Mouse (Mus musculus) heart, adult 18-20 months (tissue): ENCODE measurements at regions not wholly inside any gene's neighbourhood (a gene's known extent, or its start where the extent isn't known, plus 50 kb on each side); places are given as distances from the start of the nearest gene placed in this dataset.
"Not testable (repeated sequence)": the region's sequence is repeated elsewhere in the genome, so short reads cannot be mapped to it uniquely, and the experiment has no call there.

Experiments
- DNase-seq, 2 experiments: peaks; one replicate each; pipeline ENCODE4 v3.0.0; 2021 to 2022; ENCODE audit warnings: mixed read lengths in 1 of 2

DNA sequence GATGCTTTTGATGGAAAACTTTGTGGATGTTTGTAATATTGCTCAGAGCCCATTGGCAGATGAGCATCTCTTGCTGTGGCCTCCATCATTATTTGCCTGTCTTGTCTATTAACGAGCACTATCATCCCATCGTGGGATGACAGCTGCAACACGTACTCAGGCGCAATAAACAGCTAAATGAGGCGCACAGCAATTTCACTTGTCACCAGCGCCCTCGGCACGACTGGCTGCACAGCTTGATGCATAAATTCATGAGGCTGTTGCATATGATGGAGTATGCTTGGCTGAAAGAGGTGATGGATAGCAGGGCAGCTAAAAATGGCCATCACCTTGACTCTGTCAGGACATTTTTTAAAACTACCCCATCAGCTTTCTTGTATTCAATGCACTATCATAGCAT, 853.1 kb upstream of the Pou3f2 start:
- no peak for DNase-seq

DNA sequence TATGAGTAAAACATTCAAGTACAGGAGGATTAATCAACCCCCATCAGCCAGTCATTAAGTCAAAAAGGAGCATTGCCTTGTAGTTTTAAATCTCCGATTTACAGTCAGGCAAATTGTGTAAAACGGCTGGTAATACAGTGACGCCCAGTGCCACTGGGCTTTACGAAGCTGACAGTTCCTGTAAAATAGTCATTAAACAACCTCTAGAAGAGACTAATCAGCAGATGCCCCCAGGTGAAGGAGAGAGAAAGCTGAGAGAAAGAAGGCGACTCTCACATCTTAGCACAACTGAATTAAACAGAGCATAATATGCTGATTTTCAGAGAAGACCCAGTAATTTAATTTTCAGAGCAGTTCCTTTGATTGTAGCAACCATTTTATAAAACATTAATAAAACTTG, 850.3 kb upstream of the Pou3f2 start:
- DNase-seq = no peak

- no peak for DNase-seq
Observed at GRCm38 (mm10) chr4:23300617-23301016, 812.5 kb upstream of the Pou3f2 start.

DNA sequence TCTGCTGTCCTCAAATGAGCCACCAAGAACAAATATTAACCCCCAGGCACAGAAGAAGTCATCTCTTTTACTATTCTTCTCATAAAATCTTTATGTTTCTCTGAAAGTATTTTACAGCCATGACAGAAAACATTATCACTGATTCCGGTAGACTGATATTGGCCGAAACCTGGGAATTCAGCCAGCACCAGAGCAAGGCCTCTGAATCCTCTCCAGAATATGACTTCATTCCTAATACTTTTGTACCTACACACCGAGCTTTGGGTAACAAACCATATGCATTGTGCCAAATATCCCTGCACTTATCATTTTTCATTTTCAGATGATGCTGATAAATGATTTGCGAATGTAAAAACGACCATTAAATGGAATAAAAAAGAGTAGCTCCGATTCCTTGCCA, 791.9 kb upstream of the Pou3f2 start:
- no peak for DNase-seq

DNA sequence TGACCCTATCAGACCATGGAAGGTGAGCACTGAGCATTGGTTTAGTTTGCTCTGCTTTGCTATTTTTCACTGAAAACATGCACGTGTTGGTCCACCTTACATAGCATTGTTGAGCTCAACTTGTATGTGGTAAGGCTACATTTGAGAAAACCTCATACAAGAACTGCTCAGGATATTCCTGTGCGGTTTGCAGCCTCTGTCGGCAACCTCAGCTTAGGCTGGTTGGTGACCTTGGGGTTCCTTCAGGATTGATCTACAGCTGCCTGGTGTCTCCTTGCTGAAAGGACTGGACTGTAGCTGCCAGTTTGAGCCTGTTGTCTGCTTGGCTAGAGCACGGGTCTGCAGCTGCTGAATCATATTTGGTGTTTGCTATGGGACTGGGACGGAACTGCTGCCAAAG, 787.0 kb upstream of the Pou3f2 start:
- no peak for DNase-seq

- no peak for DNase-seq
Observed at GRCm38 (mm10) chr4:23271947-23272346, 783.8 kb upstream of the Pou3f2 start.

- no peak for DNase-seq
Observed at GRCm38 (mm10) chr4:23260371-23260770, 772.2 kb upstream of the Pou3f2 start.

GRCm38 (mm10) chr4:23234960-23235359, 746.8 kb upstream of the Pou3f2 start:
- DNase-seq = no peak

DNA sequence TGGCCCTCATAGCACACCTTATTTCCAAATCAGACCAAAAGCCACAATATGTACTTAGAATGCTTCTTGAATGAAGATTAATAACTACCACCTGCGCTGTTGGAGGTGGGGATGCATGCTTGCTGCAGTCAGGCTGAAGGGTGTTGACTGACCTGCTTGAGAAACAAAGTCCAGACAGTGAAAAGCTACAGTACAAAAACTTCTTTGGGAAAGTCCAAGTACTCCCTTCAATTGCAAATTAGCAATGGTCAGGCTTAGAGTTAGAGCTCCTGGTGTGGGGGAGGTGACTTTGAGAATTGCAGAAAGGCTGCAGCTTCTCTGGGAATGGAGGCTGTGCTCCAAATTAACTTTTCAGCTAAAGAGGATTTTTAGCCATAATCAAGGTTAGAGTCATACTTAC, 706.6 kb upstream of the Pou3f2 start:
- DNase-seq = not testable (repeated sequence)

- DNase-seq = no peak
Observed at GRCm38 (mm10) chr4:23193384-23194135, 705.4 kb upstream of the Pou3f2 start.

DNA sequence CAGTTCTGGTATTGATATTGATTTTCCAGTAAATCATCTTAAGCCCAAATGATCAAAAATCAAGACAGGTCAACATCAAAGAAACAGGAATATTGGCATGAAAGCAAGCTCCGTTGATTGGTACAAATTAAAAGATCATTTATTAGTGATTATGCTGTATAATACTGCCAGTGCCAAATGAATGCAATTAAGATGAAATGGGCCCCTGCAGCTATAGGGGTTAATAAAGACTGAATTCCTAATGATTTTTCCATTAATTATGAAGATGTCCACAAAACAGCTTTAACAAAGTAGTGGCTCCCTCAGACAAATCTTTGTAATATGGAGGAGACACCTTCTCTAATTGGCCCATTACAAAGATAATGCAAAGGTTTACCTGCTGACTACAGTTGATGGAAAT, 685.6 kb upstream of the Pou3f2 start:
- no peak for DNase-seq

DNA sequence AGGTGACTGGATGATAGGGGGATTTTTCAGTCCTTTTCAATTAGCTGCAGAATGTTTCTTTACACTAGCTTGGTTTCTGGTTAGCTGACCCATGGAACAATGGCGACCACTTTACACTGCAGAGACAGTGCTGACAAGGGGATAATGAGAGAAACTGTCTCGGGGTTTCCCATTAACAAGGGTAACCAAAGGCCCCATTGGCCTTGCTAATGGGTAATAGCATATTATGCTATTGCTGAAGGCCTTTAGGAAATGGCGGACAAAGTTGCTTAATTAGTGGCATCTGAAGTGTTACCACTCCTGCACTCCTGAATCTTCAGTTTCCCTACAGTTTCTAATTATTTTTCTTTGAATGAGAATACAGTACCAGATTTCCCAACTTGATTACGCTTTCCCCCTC, 685.2 kb upstream of the Pou3f2 start:
- DNase-seq = no peak

GRCm38 (mm10) chr4:23148097-23148849, 660.1 kb upstream of the Pou3f2 start:
- no peak for DNase-seq

DNA sequence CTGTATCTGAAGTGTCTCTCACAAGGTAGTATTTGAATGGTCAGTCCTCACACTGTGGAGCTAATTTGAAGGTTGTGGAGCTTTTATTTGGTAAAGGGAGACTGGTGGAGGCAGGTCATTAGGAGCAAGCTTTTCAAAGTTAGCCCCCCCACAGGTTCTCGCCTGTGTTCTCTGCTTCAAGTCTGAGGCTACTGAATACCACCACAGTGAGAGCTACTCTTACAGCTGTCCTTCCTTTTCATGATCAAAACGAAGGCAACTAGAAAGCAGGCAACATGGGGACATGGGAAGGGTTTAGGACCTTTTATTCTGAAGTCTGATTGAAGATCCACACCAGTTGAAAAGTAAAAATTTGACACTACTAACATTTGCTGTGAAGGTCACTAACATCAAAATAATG, 645.2 kb upstream of the Pou3f2 start:
- DNase-seq = no peak

GRCm38 (mm10) chr4:23101452-23101851, 613.3 kb upstream of the Pou3f2 start:
- DNase-seq = not testable (repeated sequence)

DNA sequence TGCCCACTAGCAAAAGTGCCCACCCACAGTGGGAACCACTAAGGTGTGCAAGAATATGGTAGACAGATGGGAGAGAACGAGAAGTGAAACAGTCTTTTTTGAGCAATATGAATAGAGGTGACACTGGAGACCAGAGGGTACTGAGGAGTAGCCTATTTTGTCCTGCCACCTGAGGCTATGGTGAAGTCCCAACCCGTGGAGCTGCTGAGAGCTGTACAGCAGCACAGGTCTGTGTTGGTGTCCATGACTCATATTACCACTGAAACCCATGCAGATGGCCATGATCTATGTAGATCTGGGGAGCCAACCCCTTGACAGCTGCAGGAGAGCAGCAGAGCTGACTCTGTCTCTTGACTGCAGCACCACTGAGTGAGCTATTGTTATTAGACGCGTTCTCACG, 591.4 kb upstream of the Pou3f2 start:
- no peak for DNase-seq

GRCm38 (mm10) chr4:23077603-23078002, 589.4 kb upstream of the Pou3f2 start:
- DNase-seq = no peak

DNA sequence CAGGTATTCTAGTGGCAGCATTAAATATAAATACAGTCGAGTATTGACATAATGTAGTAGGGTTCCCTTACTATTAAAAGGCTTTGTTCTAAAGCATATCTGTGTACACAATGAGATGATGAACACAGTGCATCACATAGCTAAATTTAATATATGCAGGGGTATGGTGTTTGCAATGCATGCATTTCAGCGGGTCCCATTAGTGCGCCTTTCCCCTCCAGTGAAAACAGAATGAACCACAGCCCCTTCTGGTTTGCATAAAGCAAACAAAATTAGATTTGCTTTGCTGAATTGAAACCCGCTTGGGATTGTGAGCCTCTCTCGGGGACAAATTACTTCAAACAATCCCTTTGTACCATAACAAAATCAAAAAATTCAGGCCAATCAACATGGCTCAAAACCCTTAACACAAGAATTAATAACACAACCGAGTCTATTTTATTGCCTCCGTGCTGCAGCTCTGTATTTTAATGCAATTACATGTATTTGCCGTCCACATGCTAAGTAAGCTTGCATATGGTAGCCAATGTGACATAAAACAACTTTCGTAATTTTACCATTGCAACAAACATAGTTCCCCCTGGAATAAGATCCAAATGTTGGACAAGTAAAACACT, 562.6 kb upstream of the Pou3f2 start:
- DNase-seq = no peak

- no peak for DNase-seq
Observed at GRCm38 (mm10) chr4:23037784-23038183, 549.6 kb upstream of the Pou3f2 start.

- DNase-seq = no peak
Observed at GRCm38 (mm10) chr4:23031271-23031670, 543.1 kb upstream of the Pou3f2 start.

DNA sequence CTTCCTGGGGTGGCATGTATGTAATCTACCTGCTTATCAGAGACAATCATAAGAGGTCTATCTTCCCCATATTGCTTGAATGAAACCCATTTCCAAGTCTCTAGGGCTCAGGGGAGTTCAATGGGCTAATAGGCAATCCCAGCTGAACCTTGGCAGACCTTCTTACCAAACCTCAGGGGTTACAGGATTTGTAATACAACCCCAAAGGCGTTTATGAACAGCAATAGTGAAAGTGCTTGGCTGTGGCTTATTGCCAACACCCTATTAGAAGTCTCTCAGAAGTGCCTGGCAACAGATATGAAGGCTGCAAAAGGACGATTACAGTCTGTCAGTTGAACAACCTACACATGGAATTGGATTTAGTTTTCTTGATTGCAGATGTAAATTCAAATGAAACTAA, 534.0 kb upstream of the Pou3f2 start:
- DNase-seq = no peak

GRCm38 (mm10) chr4:23010346-23010745, 522.2 kb upstream of the Pou3f2 start:
- DNase-seq = no peak

- not testable (repeated sequence) for DNase-seq
Observed at GRCm38 (mm10) chr4:23009196-23009595, 521.0 kb upstream of the Pou3f2 start.
